Mouse (Mus musculus): ENCODE measurements around the gene Idua. TPM values are rescaled to one million over a fixed set of nuclear protein-coding genes. Genes with fewer than 3 reads are reported as not detected.

Idua gene
- polyA plus RNA-seq, 1 experiment from 2014 or later = 11.8 TPM

DNA sequence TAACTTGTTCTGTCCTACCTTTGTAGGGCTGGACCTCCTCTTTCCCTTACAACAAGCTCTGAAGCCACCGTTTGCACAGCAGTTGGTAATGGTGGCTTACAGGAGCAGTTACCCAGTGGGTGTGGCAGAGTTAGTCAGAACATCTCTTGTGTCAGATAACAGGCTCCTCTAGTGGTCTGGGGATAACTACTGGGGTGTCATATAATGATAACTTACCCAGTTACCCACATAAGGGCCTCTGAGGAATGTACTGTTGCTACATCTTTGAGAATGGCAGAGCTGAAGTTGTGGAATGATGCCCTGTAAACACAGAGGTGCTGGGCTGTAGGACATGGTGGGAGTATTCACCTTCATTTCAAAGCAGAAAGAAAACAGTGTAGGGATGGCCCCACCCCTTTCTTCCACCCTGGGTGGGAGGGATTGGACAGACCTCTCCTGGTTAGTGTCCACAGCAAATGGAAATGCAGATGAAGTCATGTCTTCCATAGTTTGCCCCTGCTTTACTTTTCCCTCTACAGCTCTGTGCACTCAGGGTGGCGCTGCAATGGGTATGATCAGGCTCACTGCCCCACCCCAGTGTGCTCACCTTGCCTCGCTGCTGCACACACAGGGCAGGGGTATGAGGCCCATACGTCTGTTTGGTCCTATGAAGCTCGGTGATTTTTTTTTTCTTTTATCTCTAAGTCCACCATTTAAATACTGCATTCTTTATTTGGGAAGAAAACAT, 16.8 kb downstream of the Idua start:
- Histone ChIP-seq H3K9me3 (replicated peaks) (no peaks in the 10 kb centered on the region), H3K4me1 (peaks cover 19% of the 10 kb centered on the region), H3K36me3 (peaks cover 17% of the 10 kb centered on the region), H3K27ac (peak overlapping the region; percentile 86), H3K4me3 (peak overlapping the region; percentile 49), H3K27me3 (ENCODE audit: low read depth, poor library complexity, severe bottlenecking) (no peaks in the 10 kb centered on the region)
- whole genome bisulfite sequencing = 10% methylated on average over 5 of the region's 5 CpGs
- no peak for DNase-seq (ENCODE audit: low spot score)

DNA sequence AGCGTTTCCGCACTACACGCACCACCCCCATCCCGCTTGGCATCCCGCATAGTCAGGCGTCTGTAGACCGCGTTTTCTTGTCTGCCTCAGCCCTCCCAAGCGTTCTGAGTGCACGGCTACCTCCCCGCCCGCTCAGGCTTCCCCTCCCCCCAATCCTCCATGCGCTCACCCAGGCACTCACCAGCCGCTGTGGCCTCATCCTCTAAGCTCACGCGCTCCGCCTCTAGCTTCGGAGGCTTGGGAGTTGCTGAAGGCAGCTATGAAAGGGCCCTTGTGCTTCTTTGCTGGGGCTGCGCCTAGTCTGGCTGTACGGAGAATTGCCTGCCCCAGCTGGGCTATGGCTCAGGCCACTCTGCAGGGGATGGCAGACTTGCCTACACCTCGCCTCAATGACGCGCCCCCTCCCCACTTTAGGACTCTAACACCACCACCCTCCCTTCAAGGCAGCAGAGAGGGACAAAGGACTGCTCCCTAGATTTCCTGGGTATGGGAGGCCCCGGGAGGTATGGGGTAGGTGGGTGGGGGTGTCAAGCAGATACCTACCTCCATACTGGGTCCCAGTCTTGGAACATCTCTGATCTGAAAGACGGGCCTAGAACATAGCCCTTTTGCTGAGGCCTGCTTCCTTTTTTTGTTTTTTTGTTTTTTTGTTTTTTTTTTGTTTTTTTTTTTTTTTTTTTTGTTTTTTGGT, 17.6 kb downstream of the Idua start:
- 0 out of 2 replicates have a peak, but pooled peaks cover 10% of the 10 kb centered on the region for H3K36me3 ChIP-seq
- H3K4me3 ChIP-seq = peak overlapping the region; percentile 49
- H3K9me3 ChIP-seq (replicated peaks) = no peaks in the 10 kb centered on the region
- peak overlapping the region; percentile 86 for H3K27ac ChIP-seq
- H3K4me1 ChIP-seq = peaks cover 19% of the 10 kb centered on the region
- no peaks in the 10 kb centered on the region for H3K27me3 ChIP-seq (ENCODE audit: low read depth, poor library complexity, severe bottlenecking)
- WGBS = 5% methylated on average over 25 of the region's 25 CpGs
- peak; percentile 76 for DNase-seq (ENCODE audit: low spot score)

DNA sequence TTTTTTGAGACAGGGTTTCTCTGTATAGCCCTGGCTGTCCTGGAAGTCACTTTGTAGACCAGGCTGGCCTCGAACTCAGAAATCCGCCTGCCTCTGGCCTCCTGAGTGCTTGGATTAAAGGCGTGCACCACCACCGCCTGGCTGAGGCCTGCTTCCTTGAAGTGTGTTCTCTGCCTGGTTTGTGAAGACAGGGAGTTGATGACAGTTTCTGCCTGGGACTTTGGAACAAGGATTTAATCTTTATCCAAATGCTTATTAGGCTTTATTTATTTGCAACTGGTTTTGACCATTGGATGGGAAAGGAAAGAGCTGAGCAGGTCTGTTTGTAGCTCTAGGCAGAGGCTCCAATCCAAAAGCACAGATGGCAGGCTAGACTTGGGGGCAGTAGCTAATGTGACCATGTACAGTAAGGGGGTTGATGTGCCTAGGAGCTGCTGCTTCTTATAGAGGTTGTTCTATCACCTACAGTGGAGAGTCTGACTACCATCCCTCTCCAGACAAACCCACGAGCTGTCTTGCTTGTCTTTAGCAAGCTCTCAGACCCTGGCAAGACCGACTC, 18.2 kb downstream of the Idua start:
- no peak for DNase-seq (ENCODE audit: low spot score)
- H3K27ac ChIP-seq = no peak overlapping the region
- 92% methylated on average over 6 of the region's 6 CpGs for WGBS

DNA sequence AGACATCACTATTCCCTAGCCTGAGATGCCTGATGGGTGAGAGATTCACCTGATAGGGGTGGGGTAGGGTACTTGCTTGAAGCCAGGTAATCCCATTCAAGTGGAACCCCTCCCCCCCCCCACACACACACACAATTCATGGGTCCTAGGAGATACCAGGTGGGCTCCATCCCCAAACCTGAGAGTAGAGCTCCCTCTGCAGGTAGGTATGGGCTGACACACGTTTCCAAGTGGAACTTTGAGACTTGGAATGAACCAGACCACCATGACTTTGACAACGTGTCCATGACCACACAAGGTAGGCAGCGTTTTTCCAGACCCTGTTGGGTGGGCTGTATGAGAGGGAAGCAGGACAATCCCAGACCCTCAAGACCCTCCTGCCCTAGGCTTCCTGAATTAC, 19.8 kb downstream of the Idua start:
- Histone ChIP-seq H3K36me3 (0 out of 2 replicates have a peak, but pooled peaks cover 4% of the 10 kb centered on the region), H3K27ac (no peak overlapping the region), H3K9me3 (replicated peaks) (no peaks in the 10 kb centered on the region), H3K27me3 (ENCODE audit: low read depth, poor library complexity, severe bottlenecking) (no peaks in the 10 kb centered on the region), H3K4me1 (peaks cover 19% of the 10 kb centered on the region), H3K4me3 (no peak overlapping the region)
- no peak for DNase-seq (ENCODE audit: low spot score)
- 52% methylated on average over 3 of the region's 3 CpGs for WGBS

More for the DNA sequence above, 18.2 kb downstream of the Idua start:
- no peak overlapping the region for H3K4me3 ChIP-seq
- H3K4me1 ChIP-seq = peaks cover 19% of the 10 kb centered on the region
- 0 out of 2 replicates have a peak, but pooled peaks cover 4% of the 10 kb centered on the region for H3K36me3 ChIP-seq
- H3K9me3 ChIP-seq (replicated peaks) = no peaks in the 10 kb centered on the region
- H3K27me3 ChIP-seq (ENCODE audit: low read depth, poor library complexity, severe bottlenecking) = no peaks in the 10 kb centered on the region

DNA sequence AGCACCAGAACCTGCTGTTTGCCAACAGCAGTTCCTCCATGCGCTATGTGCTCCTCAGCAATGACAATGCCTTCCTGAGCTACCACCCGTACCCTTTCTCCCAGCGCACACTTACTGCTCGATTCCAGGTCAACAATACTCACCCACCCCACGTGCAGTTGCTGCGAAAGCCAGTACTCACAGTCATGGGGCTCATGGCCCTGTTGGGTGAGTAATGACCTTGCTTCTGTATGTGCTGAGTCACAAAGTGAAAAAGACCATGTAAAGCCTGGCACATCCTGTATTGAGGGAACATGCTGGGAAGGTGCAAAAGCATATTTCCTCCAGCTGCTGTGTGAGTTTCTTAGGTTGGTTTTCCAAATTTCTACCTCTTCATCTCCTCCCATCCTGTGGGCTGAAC, 20.7 kb downstream of the Idua start:
- H3K4me3 ChIP-seq = no peak overlapping the region
- no peaks in the 10 kb centered on the region for H3K9me3 ChIP-seq (replicated peaks)
- H3K36me3 ChIP-seq = 0 out of 2 replicates have a peak, but pooled peaks cover 4% of the 10 kb centered on the region
- no peak for DNase-seq (ENCODE audit: low spot score)
- no peak overlapping the region for H3K27ac ChIP-seq
- H3K4me1 ChIP-seq = peaks cover 19% of the 10 kb centered on the region
- WGBS = 95% methylated on average over 6 of the region's 6 CpGs
- H3K27me3 ChIP-seq (ENCODE audit: low read depth, poor library complexity, severe bottlenecking) = no peaks in the 10 kb centered on the region

DNA sequence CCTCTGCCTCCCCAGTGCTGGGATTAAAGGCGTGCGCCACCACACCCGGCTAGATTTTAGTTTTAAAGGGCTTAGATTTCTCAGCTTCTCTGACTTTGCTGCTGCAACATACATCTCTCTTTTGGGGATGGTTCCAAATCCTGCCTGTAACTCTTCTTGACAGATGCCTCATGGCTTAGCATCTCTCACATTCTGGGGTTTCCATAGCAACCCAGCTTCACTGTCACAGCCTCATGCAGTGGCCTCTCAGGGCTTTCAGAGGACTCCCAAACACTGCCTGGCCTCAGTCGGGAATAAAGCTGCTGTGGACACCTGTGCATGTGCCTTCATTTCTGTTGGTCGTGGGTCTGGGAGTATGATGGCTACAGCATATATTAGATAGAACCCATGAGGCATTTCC, 29.0 kb downstream of the Idua start:
- Histone ChIP-seq H3K9me3 (replicated peaks) (no peaks in the 10 kb centered on the region), H3K27me3 (ENCODE audit: low read depth, poor library complexity, severe bottlenecking) (peaks cover 18% of the 10 kb centered on the region), H3K36me3 (no peaks in the 10 kb centered on the region), H3K4me3 (no peak overlapping the region), H3K4me1 (peaks cover 22% of the 10 kb centered on the region), H3K27ac (no peak overlapping the region)
- no peak for DNase-seq (ENCODE audit: low spot score)
- 76% methylated on average over 5 of the region's 5 CpGs for WGBS

DNA sequence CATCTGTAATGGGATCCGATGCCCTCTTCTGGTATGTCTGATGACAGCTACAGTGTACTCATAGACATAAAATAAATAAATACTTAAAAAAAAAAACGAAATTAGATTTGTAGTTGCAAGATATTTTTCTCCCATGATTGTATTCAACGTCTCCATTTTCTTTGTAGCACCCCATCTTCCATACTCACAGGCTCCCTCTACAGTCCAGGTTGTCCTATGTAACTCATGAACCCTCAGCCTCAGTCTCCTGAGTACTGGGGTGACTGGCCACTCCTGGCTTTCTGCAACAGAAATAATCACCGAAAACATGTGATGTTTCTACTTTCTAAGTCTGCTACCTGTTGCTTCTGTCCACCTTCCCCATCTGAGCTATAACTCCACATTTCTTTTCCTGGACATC, 31.0 kb downstream of the Idua start:
- no peak for DNase-seq (ENCODE audit: low spot score)
- H3K4me3 ChIP-seq = no peak overlapping the region
- no peak overlapping the region for H3K27ac ChIP-seq
- peaks cover 18% of the 10 kb centered on the region for H3K27me3 ChIP-seq (ENCODE audit: low read depth, poor library complexity, severe bottlenecking)
- H3K4me1 ChIP-seq = peaks cover 36% of the 10 kb centered on the region
- WGBS = 72% methylated on average over 4 of the region's 4 CpGs
- H3K36me3 ChIP-seq = peaks cover 8% of the 10 kb centered on the region
- H3K9me3 ChIP-seq (replicated peaks) = no peaks in the 10 kb centered on the region

- Histone ChIP-seq H3K4me3 (peak within 1 kb of the TSS; percentile 88), H3K36me3 (peaks cover 17% of the 10 kb centered on the region), H3K27me3 (ENCODE audit: low read depth, poor library complexity, severe bottlenecking) (peaks cover 18% of the 10 kb centered on the region), H3K4me1 (peaks cover 47% of the 10 kb centered on the region), H3K27ac (no peak within 1 kb of the TSS; the same call in 1 of the 2 replicates), H3K9me3 (replicated peaks) (no peaks in the 10 kb centered on the region)
- WGBS = 4% methylated on average over 18 of the region's 18 CpGs
- DNase-seq (ENCODE audit: low spot score) = peak; percentile 84
Observed at GRCm38 (mm10) chr5:108692271-108692670, 32.1 kb downstream of the Idua start, which contains the start of gene Fgfrl1. TSS of gene Fgfrl1 (plus strand) at chr5:108692382.

DNA sequence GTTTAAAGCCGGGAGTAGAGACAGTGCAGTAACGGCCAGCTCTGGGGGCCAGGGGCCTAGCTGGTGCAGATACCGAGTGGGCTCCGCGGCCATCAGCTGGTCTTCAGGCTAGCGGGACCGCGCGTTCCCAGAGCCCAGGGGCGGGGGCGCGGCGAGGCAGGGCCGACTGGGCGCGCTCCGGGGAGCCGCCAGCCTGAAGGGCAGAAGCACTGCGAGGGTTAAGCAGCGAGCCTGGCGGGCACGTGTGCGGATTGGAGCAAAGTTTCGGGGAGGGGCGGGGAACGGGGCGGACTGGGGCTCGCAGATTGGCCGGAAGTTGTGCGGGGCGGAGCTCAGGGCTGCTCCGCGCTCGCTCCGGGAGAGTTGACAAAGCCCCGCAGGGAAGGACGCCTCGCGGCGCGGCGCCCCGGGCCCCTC, 33.7 kb downstream of the Idua start:
- peak; percentile 95 for DNase-seq (ENCODE audit: low spot score)
- Histone ChIP-seq H3K36me3 (peaks cover 30% of the 10 kb centered on the region), H3K4me1 (peaks cover 64% of the 10 kb centered on the region), H3K27me3 (ENCODE audit: low read depth, poor library complexity, severe bottlenecking) (peaks cover 18% of the 10 kb centered on the region), H3K27ac (peak overlapping the region; percentile 94), H3K4me3 (peak overlapping the region; percentile 88), H3K9me3 (replicated peaks) (no peaks in the 10 kb centered on the region)
- 1% methylated on average over 43 of the region's 43 CpGs for WGBS

GRCm38 (mm10) chr5:108694352-108695261, 34.5 kb downstream of the Idua start:
- peak; percentile 73 for DNase-seq (ENCODE audit: low spot score)
- H3K4me1 ChIP-seq = peaks cover 71% of the 10 kb centered on the region
- H3K4me3 ChIP-seq = peak overlapping the region; percentile 88
- peaks cover 36% of the 10 kb centered on the region for H3K36me3 ChIP-seq
- peak overlapping the region; percentile 94 for H3K27ac ChIP-seq
- H3K27me3 ChIP-seq (ENCODE audit: low read depth, poor library complexity, severe bottlenecking) = peaks cover 18% of the 10 kb centered on the region
- H3K9me3 ChIP-seq (replicated peaks) = no peaks in the 10 kb centered on the region
- WGBS = under 1% methylated on average over 99 of the region's 99 CpGs

DNA sequence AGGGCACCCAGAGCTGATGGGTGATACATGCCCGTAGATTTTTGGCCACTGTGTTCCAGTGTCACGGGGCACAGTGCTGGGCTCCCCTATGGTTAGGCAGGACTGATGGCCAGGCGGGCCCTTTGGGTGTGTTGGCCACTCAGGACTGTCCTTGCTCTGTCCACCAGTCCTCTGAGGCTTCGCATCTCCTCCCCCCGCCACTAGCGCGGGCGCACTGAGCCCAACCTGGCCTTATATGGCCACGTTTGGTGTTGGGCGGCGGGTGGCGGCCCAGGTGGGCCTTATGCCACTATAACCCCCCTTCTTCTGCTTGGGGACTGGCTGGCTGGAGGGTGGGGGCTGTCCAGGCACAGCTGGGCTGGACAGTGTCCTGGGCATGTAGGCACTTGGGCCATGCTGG, 35.7 kb downstream of the Idua start:
- peaks cover 18% of the 10 kb centered on the region for H3K27me3 ChIP-seq (ENCODE audit: low read depth, poor library complexity, severe bottlenecking)
- peaks cover 83% of the 10 kb centered on the region for H3K4me1 ChIP-seq
- no peak for DNase-seq (ENCODE audit: low spot score)
- peak overlapping the region; percentile 94; the same call in 1 of the 2 replicates for H3K27ac ChIP-seq
- H3K9me3 ChIP-seq (replicated peaks) = no peaks in the 10 kb centered on the region
- 95% methylated on average over 12 of the region's 12 CpGs for WGBS
- peak overlapping the region; percentile 88 for H3K4me3 ChIP-seq
- H3K36me3 ChIP-seq = peaks cover 38% of the 10 kb centered on the region

- Histone ChIP-seq H3K4me1 (peaks cover 90% of the 10 kb centered on the region), H3K4me3 (peak overlapping the region; percentile 17; the same call in 1 of the 2 replicates), H3K36me3 (peaks cover 44% of the 10 kb centered on the region), H3K27me3 (ENCODE audit: low read depth, poor library complexity, severe bottlenecking) (peaks cover 15% of the 10 kb centered on the region), H3K9me3 (replicated peaks) (no peaks in the 10 kb centered on the region), H3K27ac (peak overlapping the region; percentile 94)
- 90% methylated on average over 3 of the region's 3 CpGs for WGBS
- DNase-seq (ENCODE audit: low spot score) = no peak
Observed at GRCm38 (mm10) chr5:108696542-108696941, 36.4 kb downstream of the Idua start.

Measured in limb, embryonic 10.5 days (tissue).